Mouse (Mus musculus) bone marrow, adult 2 months (tissue): ENCODE measurements at regions not wholly inside any gene's neighbourhood (a gene's known extent, or its start where the extent isn't known, plus 50 kb on each side); places are given as distances from the start of the nearest gene placed in this dataset.

Source experiments
- CTCF ChIP-seq: fragments of 200-500 bp; IDR thresholded peaks from 2 replicates; pipeline ENCODE4 v1.5.1; 2011; ENCODE audit warnings: low read length, control low read depth; ENCODE audit not compliant: control insufficient read depth, insufficient read depth
- POLR2A ChIP-seq: fragments of 200-500 bp; IDR thresholded peaks from 2 replicates; pipeline ENCODE4 v1.6.1; 2011; ENCODE audit warnings: low read depth, mild to moderate bottlenecking, control low read depth, low read length, borderline replicate concordance; ENCODE audit not compliant: control insufficient read depth

DNA sequence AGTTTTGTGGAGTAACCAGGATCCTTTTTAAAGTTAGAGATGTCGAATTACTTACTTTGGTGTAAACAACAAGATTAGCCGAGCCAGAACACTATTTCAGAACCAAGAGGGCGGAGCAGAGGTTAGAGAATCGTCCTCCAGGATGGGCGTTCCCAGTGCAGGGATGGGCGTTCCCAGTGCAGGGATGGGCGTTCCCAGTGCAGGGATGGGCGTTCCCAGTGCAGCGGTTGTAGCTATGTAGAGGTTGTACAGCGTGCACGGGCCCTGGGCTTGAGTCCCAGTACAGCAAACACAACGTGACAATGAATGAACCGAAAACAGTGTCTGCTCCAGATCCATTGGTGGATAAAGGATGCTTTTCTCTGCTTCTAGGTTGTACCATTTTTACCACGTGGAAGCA lies 125.8 kb upstream of the Tbc1d5 start:
- no peak for TF ChIP-seq POLR2A
- no peak for TF ChIP-seq CTCF
